Mouse (Mus musculus) lung, embryonic 16.5 days (tissue): ENCODE results near the gene Gng2. TPM values are rescaled to one million over a fixed set of nuclear protein-coding genes. Genes with fewer than 3 reads are reported as not detected.
A peak's percentile ranks its signal among the peaks of the same experiment; 100 is the strongest.

ENCODE experiments used
- ATAC-seq: fragments of 200-750 bp; cut with Nextera tagmentation; 2 replicates; pipeline ENCODE4 v1.8.0; 2017; ENCODE audit warnings: low read depth, mild to moderate bottlenecking, moderate library complexity
- H3K27ac ChIP-seq: fragments of 300-500 bp; sonication (generic); 2 replicates; pipeline ENCODE4 v1.5.1; 2014; ENCODE audit warnings: mild to moderate bottlenecking, control low read depth, low read length
- H3K27me3 ChIP-seq: fragments of 300-500 bp; sonication (generic); 2 replicates; pipeline ENCODE4 v1.6.1; 2014; ENCODE audit warnings: low read depth, low read length, mixed read lengths; ENCODE audit not compliant: control insufficient read depth, insufficient read depth
- H3K36me3 ChIP-seq: fragments of 300-500 bp; sonication (generic); 2 replicates; pipeline ENCODE4 v1.6.1; 2014; ENCODE audit warnings: low read length; ENCODE audit not compliant: control insufficient read depth, insufficient read depth
- H3K4me1 ChIP-seq: fragments of 300-500 bp; sonication (generic); replicated peaks from 2 replicates; pipeline ENCODE4 v1.6.1; 2014; ENCODE audit warnings: low read length, mixed read lengths; ENCODE audit not compliant: control insufficient read depth, insufficient read depth
- H3K4me2 ChIP-seq: fragments of 300-500 bp; sonication (generic); 2 replicates; pipeline ENCODE4 v1.6.1; 2014; ENCODE audit warnings: low read depth, low read length, control low read depth
- H3K4me3 ChIP-seq: fragments of 300-500 bp; sonication (generic); 2 replicates; pipeline ENCODE4 v1.5.1; 2014; ENCODE audit warnings: mild to moderate bottlenecking, low read length, control low read depth
- H3K9ac ChIP-seq: fragments of 300-500 bp; sonication (generic); 2 replicates; pipeline ENCODE4 v1.6.1; 2014; ENCODE audit warnings: low read length, control low read depth
- H3K9me3 ChIP-seq: fragments of 300-500 bp; sonication (generic); 2 replicates; pipeline ENCODE4 v1.6.1; 2016; ENCODE audit warnings: low read length; ENCODE audit not compliant: control insufficient read depth
- WGBS: fragments of 180-500 bp; shearing (Covaris S2); extraction: QIAGEN DNeasy Blood & Tissue Kit; methylation state at CpG from one replicate; pipeline ENCODE4 v1.1.7; 2014; 5-methylcytosine and 5-hydroxymethylcytosine counted together
- polyA plus RNA-seq: library from polyadenylated mRNA; unstranded; fragments of >200 nt; fragmentation: Nextera tagmentation; extraction: Ambion mirVana; gene quantifications from 2 replicates; pipeline ENCODE4 v1.2.1, GENCODE M21; 2015

The Gng2 gene
- polyA plus RNA-seq, 1 experiment from 2014 or later = 69.7 TPM

DNA sequence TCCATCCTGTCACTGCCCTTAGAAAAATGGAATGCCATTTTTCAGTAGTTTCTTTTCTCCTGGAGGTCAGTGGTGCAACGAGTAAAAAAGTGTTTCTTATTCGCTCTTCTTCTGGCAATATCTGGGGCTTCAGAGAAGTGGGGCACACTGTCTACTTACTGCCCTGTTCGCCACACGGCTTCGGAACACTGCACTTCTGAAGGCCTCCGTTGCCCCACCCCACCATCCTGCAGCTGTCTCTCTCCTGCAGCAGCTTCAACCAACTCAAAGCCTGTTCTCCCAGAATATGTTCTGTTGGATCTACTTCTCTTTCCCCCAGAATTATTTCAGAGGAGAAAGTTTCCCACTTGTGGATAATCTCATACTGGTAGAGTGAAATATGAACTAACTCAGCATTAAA, 52.3 kb downstream of the Gng2 start:
- Histone ChIP-seq H3K4me3 (no peak overlapping the region), H3K36me3 (0 out of 2 replicates have a peak, but pooled peaks cover 3% of the 10 kb centered on the region), H3K4me1 (no peaks in the 10 kb centered on the region; the same call in 1 of the 2 replicates), H3K27ac (no peak overlapping the region), H3K4me2 (no peak overlapping the region), H3K9ac (no peak overlapping the region), H3K9me3 (no peaks in the 10 kb centered on the region; the same call in 1 of the 2 replicates), H3K27me3 (no peaks in the 10 kb centered on the region)
- ATAC-seq = no peak
- 66% methylated on average over 6 of the region's 6 CpGs for WGBS

DNA sequence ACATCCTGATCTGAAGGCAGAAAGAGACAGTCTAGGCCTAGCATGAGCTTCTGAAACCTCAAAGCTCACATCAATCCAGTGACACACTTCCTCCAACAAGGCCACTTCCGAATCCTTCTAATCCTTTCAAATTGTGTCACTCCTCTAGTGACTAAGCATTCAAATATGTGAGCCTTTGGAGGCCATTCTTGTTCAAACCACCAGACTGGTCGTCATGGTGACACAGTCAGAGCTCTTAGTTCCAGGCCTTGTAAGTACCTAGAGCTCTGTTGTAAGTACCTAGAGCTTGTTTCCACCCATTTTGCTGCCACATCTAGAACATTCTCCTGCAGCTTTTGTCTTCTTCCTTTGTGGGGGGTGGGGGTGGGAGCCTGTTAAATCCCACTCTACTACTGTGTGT, 53.3 kb downstream of the Gng2 start:
- no peak overlapping the region for H3K4me2 ChIP-seq
- H3K27me3 ChIP-seq = no peaks in the 10 kb centered on the region
- H3K9ac ChIP-seq = no peak overlapping the region
- no peaks in the 10 kb centered on the region; the same call in 1 of the 2 replicates for H3K9me3 ChIP-seq
- H3K4me3 ChIP-seq = no peak overlapping the region
- WGBS = 93% methylated on average over 2 of the region's 2 CpGs
- H3K4me1 ChIP-seq = no peaks in the 10 kb centered on the region; the same call in 1 of the 2 replicates
- H3K27ac ChIP-seq = no peak overlapping the region
- no peak for ATAC-seq
- 0 out of 2 replicates have a peak, but pooled peaks cover 3% of the 10 kb centered on the region for H3K36me3 ChIP-seq

DNA sequence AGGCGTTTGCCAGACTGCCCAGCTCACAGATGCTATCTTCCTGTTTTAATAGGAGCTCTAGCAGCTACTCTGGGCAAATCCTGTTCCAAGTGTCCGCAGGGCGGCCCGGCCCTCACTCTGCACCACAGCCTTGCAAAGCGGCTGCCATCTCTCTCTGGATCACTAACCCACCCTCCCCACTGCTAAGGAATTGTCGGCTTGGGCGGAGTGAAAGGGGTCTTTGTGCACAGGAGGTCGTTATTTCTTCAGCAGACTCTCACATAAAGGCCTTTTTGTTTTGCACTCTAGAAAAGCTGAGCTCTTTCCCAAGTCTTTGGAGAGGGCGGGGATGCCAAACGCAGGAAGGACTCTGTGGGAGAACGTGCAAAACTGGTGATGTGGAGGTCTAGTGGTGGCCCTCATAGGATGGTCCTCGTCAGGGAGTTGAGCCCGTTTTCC, 57.2 kb downstream of the Gng2 start:
- Histone ChIP-seq H3K9me3 (no peaks in the 10 kb centered on the region; the same call in 1 of the 2 replicates), H3K27ac (no peak overlapping the region), H3K4me3 (no peak overlapping the region), H3K4me2 (no peak overlapping the region), H3K27me3 (no peaks in the 10 kb centered on the region), H3K4me1 (no peaks in the 10 kb centered on the region; the same call in 1 of the 2 replicates), H3K9ac (no peak overlapping the region), H3K36me3 (0 out of 2 replicates have a peak, but pooled peaks cover 3% of the 10 kb centered on the region)
- WGBS = 48% methylated on average over 13 of the region's 13 CpGs
- ATAC-seq = peak; percentile 52; the same call in 1 of the 2 replicates

DNA sequence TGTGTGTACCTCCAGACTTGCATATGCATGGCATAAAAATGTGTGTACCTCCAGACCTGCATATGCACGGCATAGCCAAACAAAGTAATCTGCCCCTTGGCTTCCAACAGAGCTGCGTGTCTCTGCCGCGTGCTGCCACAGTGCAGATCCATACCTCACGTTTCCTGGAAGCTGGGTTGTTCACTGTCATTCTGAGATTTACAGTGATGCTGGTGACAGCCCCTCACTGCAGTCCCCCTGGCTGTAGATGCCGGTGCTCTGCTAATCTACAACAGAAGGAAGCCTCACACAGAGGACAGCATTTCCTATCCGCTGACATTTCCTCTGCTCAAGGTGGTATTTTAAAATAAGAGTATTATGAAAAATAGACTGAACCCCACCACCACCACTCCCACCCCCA, 57.6 kb downstream of the Gng2 start:
- Histone ChIP-seq H3K9ac (no peak overlapping the region), H3K4me2 (no peak overlapping the region), H3K36me3 (0 out of 2 replicates have a peak, but pooled peaks cover 3% of the 10 kb centered on the region), H3K4me3 (no peak overlapping the region), H3K27ac (0 out of 2 replicates have a peak overlapping the region, but pooled peaks have one; percentile 16), H3K4me1 (no peaks in the 10 kb centered on the region; the same call in 1 of the 2 replicates), H3K27me3 (no peaks in the 10 kb centered on the region), H3K9me3 (no peaks in the 10 kb centered on the region; the same call in 1 of the 2 replicates)
- 0 out of 2 replicates have a peak, but pooled peaks have one; percentile 28 for ATAC-seq
- WGBS = 76% methylated on average over 7 of the region's 7 CpGs

DNA sequence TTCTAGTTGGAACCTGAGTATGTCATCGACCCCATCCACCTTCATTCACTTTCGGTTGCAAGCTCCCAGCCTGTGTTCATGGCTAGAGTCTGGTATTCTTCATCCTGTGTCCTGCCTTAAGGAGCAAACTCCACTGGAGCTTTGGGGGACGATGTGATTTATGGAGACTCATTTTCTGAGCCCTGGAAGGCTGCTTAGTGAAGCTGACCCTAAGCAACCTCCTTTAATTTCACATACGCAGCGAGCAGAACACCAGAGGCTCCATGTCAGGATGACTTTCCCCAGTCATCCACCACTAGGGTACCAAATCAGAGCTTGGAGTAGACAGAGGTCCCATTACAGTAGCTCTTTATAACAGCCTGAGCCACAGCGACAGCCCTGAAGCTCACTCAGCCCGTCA, 59.9 kb downstream of the Gng2 start:
- ATAC-seq = no peak
- 89% methylated on average over 7 of the region's 7 CpGs for WGBS

DNA sequence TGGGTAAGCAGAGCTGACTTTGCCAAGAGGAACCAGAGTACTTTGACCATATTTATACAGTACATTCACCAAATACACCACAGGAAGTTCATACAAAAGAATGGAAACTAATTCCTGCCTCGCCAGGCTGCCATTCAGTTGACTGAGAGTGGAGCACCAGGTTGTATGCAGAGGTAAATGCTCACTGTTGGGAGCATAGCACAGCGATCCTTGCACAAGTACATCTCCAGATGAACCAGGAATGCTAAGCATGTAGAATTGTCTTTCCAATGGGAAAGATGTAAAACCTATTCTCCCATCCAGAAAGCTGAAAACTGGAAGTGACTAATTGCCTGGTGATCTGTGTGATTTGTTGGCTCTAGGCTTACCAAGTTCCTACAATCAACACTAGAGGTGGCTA, 61.1 kb downstream of the Gng2 start:
- 67% methylated on average over 2 of the region's 2 CpGs for WGBS
- Histone ChIP-seq H3K4me2 (no peak overlapping the region), H3K4me1 (peaks cover 1% of the 10 kb centered on the region; the same call in 1 of the 2 replicates), H3K4me3 (no peak overlapping the region), H3K36me3 (no peaks in the 10 kb centered on the region), H3K9me3 (no peaks in the 10 kb centered on the region), H3K27me3 (no peaks in the 10 kb centered on the region), H3K27ac (no peak overlapping the region), H3K9ac (no peak overlapping the region)
- ATAC-seq = no peak

More for the DNA sequence above, 59.9 kb downstream of the Gng2 start:
- Histone ChIP-seq H3K9me3 (no peaks in the 10 kb centered on the region), H3K36me3 (no peaks in the 10 kb centered on the region), H3K9ac (no peak overlapping the region), H3K4me3 (no peak overlapping the region), H3K27ac (no peak overlapping the region), H3K27me3 (no peaks in the 10 kb centered on the region), H3K4me2 (no peak overlapping the region), H3K4me1 (no peaks in the 10 kb centered on the region; the same call in 1 of the 2 replicates)

DNA sequence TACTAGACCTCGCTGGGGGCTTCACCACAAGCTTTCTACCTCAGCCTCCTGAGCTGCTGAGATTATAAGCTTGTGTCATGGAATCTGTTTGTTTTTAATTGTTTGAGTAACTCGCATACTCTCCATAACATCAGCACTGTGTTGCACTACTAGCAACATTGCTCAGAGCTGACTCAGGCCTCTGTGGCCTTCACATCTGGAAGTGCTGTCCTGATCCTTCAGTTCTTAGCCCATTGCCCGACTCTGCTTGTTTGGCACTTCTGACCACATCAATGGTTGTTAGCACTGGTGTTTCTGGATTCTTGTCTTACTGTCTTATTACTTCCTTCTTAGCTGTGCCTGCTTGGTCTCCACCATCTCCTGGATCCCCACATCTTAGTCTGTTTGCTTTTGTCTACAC, 64.5 kb downstream of the Gng2 start:
- H3K9me3 ChIP-seq = no peaks in the 10 kb centered on the region
- no peak overlapping the region for H3K27ac ChIP-seq
- ATAC-seq = no peak
- no peaks in the 10 kb centered on the region for H3K36me3 ChIP-seq
- 68% methylated on average over 3 of the region's 3 CpGs for WGBS
- no peak overlapping the region for H3K4me2 ChIP-seq
- H3K27me3 ChIP-seq = no peaks in the 10 kb centered on the region
- 0 out of 2 replicates have a peak, but pooled peaks cover 3% of the 10 kb centered on the region for H3K4me1 ChIP-seq
- H3K4me3 ChIP-seq = no peak overlapping the region
- no peak overlapping the region for H3K9ac ChIP-seq

DNA sequence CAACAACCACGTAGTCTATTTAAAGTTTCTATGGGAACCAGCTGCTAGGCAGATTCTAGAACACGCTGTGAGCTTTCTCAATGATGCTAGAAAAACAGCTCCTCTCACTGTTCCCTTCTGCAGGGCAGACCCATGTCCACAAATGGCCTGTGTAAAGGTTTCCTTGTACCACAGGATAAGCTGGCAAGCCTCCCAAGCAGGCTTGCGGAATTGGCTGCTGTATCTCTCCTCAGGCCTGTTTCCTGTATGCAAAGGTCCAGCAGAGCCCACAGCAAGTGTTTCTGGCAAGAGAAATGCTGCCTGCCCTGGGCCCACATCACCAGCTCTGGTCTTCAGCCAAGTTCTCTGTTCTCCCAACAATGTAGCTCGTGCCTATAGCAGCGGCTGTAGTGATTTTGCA, 71.8 kb downstream of the Gng2 start:
- peak; percentile 88 for ATAC-seq
- Histone ChIP-seq H3K4me1 (peaks cover 9% of the 10 kb centered on the region), H3K27ac (0 out of 2 replicates have a peak overlapping the region, but pooled peaks have one; percentile 24), H3K4me3 (no peak overlapping the region), H3K9ac (no peak overlapping the region), H3K4me2 (no peak overlapping the region), H3K27me3 (no peaks in the 10 kb centered on the region), H3K9me3 (no peaks in the 10 kb centered on the region), H3K36me3 (no peaks in the 10 kb centered on the region)
- WGBS = 37% methylated on average over 5 of the region's 5 CpGs

DNA sequence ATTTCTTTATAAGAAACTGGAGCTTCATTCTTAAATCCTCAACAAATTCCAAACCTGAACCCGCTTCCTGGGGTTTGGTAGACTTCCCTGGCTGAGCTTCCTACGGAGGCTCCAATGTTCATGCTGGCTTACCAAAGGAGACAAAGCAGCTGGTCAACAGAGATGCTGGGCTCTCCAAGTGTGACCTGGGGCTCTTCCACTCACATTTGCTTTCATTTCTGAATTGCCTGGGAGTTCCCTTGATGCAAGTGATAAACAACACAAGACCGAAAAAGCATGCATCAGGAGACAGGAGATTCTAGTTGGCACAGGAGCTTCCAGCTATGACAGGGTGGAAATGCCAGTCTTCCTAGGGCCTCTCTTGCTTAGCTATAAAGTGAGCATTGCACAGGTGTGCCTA, 72.6 kb downstream of the Gng2 start:
- no peak for ATAC-seq
- H3K27me3 ChIP-seq = no peaks in the 10 kb centered on the region
- 75% methylated on average over 3 of the region's 3 CpGs for WGBS
- no peak overlapping the region for H3K27ac ChIP-seq
- H3K9ac ChIP-seq = no peak overlapping the region
- peaks cover 9% of the 10 kb centered on the region for H3K4me1 ChIP-seq
- H3K4me2 ChIP-seq = no peak overlapping the region
- no peaks in the 10 kb centered on the region for H3K9me3 ChIP-seq
- no peak overlapping the region for H3K4me3 ChIP-seq
- H3K36me3 ChIP-seq = no peaks in the 10 kb centered on the region
